9 mouse cellular contexts compared by ENCODE assay signal in the genomic region with DNA sequence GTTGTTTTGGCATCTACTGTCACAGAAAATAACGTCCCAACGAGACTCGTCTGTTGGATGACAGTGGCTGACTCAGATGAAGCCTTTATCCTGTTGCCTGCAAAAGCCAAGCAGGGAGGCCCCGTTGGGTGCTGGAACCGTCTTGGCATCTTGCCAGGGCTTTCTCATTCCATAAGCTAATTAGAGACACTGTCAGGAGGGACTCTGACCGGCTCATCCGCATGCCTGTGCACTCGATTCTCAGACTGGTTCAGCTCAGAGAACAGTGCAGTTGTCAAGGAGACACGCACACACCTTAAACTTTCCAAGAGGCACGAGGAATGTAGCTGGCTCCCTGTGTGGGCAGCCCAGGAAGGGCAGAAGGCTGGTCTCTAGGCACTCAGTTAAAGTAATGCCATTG.
A peak's percentile ranks its signal among the peaks of the same experiment; 100 is the strongest.
DNase-seq lines count a peak whose midpoint lies in the region; ATAC-seq and TF ChIP-seq lines count a peak whose summit lies in the region.
"Had no signal": no experiment of that assay in that cellular context is flagged by ENCODE, and none has a peak within 500 bp of the region (broad histone marks: within the 10 kb centered on the region; RNA-seq: fewer than 3 reads in every experiment).

No protein-coding gene starts in this region.

- H3K9ac ChIP-seq in forebrain, embryonic 14.5 days (ENCODE audit: low read length) = no peak overlapping the region
- no peak overlapping the region for H3K9ac ChIP-seq in forebrain, embryonic 16.5 days (replicated peaks; ENCODE audit: low read depth, low read length)
- no peak overlapping the region for H3K9ac ChIP-seq in hindbrain, embryonic 11.5 days (ENCODE audit: low read depth, low read length)
- H3K9ac ChIP-seq: liver, embryonic 15.5 days had no signal

- H3K4me1 ChIP-seq in forebrain, embryonic 14.5 days (ENCODE audit: control insufficient read depth, insufficient read depth, low read length) = peaks cover 5% of the 10 kb centered on the region; the same call in 1 of the 2 replicates
- peaks cover 13% of the 10 kb centered on the region for H3K4me1 ChIP-seq in forebrain, embryonic 16.5 days (replicated peaks; ENCODE audit: control insufficient read depth, insufficient read depth, low read length)
- peaks cover 15% of the 10 kb centered on the region for H3K4me1 ChIP-seq in hindbrain, embryonic 11.5 days (replicated peaks; ENCODE audit: control insufficient read depth, insufficient read depth, low read length)
- H3K4me1 ChIP-seq: liver, embryonic 15.5 days had no signal

- ATAC-seq in forebrain, embryonic 14.5 days = peak; percentile 26; the same call in 1 of the 2 replicates
- no peak for ATAC-seq in forebrain, embryonic 16.5 days
- ATAC-seq in Patski = peak; percentile 69
- no peak for ATAC-seq in hindbrain, embryonic 11.5 days (ENCODE audit: low FRiP score)
- ATAC-seq in erythroid progenitor cell, adult 5-6 weeks (replicated peaks; ENCODE audit: low FRiP score, poor library complexity, severe bottlenecking) = no peak

- CTCF ChIA-PET in Patski (lab: Charles Lee) = no interaction called here

- DNase-seq in forebrain, embryonic 14.5 days (ENCODE audit: low spot score) = peak; percentile 78
- DNase-seq in Patski (ENCODE audit: low read depth, low spot score) = peak; percentile 87
- peak; percentile 42 for DNase-seq in hindbrain, embryonic 11.5 days (ENCODE audit: low spot score)
- DNase-seq in left cerebral cortex, postnatal 10 days (ENCODE audit: extremely low spot score in 1 of 2, low spot score in 2 of 2) = peak; percentile 28 to 75
- DNase-seq in right cerebral cortex, postnatal 10 days (ENCODE audit: low spot score in 2 of 2) = peak; percentile 58 to 68
- no peak for DNase-seq in cerebellum, adult 11 months

- in situ Hi-C loops in Patski (cut with MboI; ENCODE audit: low pct_unique_long_range_greater_than_20kb) = no loop called here

- intact Hi-C loops in left cerebral cortex, postnatal 10 days (cut with DNase I) = no loop called here

- no peaks in the 10 kb centered on the region for H3K36me3 ChIP-seq in forebrain, embryonic 14.5 days (ENCODE audit: control insufficient read depth, insufficient read depth, low read length)
- H3K36me3 ChIP-seq in forebrain, embryonic 16.5 days (ENCODE audit: control insufficient read depth, insufficient read depth) = no peaks in the 10 kb centered on the region
- no peaks in the 10 kb centered on the region for H3K36me3 ChIP-seq in hindbrain, embryonic 11.5 days (ENCODE audit: control insufficient read depth, insufficient read depth, low read length)
- H3K36me3 ChIP-seq: liver, embryonic 15.5 days had no signal

- no peak for TF ChIP-seq CTCF in Patski (IDR thresholded peaks at IDR 0.05)

- H3K27ac ChIP-seq in forebrain, embryonic 14.5 days (ENCODE audit: low read depth, low read length) = no peak overlapping the region
- no peak overlapping the region for H3K27ac ChIP-seq in forebrain, embryonic 16.5 days (ENCODE audit: low read length)
- H3K27ac ChIP-seq in hindbrain, embryonic 11.5 days (ENCODE audit: low read depth, low read length) = peak overlapping the region; percentile 30
- H3K27ac ChIP-seq: liver, embryonic 15.5 days had no signal

- POLR2A ChIA-PET in Patski (lab: Charles Lee) = no interaction called here

- H3K27me3 ChIP-seq in forebrain, embryonic 14.5 days (replicated peaks; ENCODE audit: control insufficient read depth, insufficient read depth, low read length) = no peaks in the 10 kb centered on the region
- no peaks in the 10 kb centered on the region for H3K27me3 ChIP-seq in forebrain, embryonic 16.5 days (replicated peaks; ENCODE audit: control insufficient read depth, insufficient read depth, low read length)
- H3K27me3 ChIP-seq in Patski = peaks cover 3% of the 10 kb centered on the region
- peaks cover 5% of the 10 kb centered on the region; the same call in 1 of the 2 replicates for H3K27me3 ChIP-seq in hindbrain, embryonic 11.5 days (ENCODE audit: control insufficient read depth, insufficient read depth, low read length)
- H3K27me3 ChIP-seq: liver, embryonic 15.5 days had no signal

- no peaks in the 10 kb centered on the region for H3K9me3 ChIP-seq in forebrain, embryonic 14.5 days (replicated peaks; ENCODE audit: control insufficient read depth, low read length)
- H3K9me3 ChIP-seq in forebrain, embryonic 16.5 days (ENCODE audit: control insufficient read depth, low read length) = no peaks in the 10 kb centered on the region
- no peaks in the 10 kb centered on the region for H3K9me3 ChIP-seq in hindbrain, embryonic 11.5 days (ENCODE audit: control insufficient read depth, low read length)
- H3K9me3 ChIP-seq: liver, embryonic 15.5 days had no signal

- whole genome bisulfite sequencing in forebrain, embryonic 14.5 days = 19% methylated on average over 10 of the region's 10 CpGs
- WGBS in forebrain, embryonic 16.5 days = 16% methylated on average over 10 of the region's 10 CpGs
- 63% methylated on average over 10 of the region's 10 CpGs for WGBS in hindbrain, embryonic 11.5 days

- no peak overlapping the region for H3K4me3 ChIP-seq in forebrain, embryonic 14.5 days (ENCODE audit: low read depth, low read length)
- no peak overlapping the region for H3K4me3 ChIP-seq in forebrain, embryonic 16.5 days (replicated peaks; ENCODE audit: low read length)
- no peak overlapping the region for H3K4me3 ChIP-seq in hindbrain, embryonic 11.5 days (ENCODE audit: low read depth, low read length)
- H3K4me3 ChIP-seq: liver, embryonic 15.5 days had no signal

- H3K4me2 ChIP-seq in forebrain, embryonic 14.5 days (ENCODE audit: low read length) = no peak overlapping the region
- no peak overlapping the region for H3K4me2 ChIP-seq in forebrain, embryonic 16.5 days (ENCODE audit: low read length)
- no peak overlapping the region for H3K4me2 ChIP-seq in hindbrain, embryonic 11.5 days (replicated peaks; ENCODE audit: low read depth, low read length)
- H3K4me2 ChIP-seq: liver, embryonic 15.5 days had no signal

Comparison
In these comparisons a context has a peak if more than half of its experiments do, and no peak if none do; other contexts are left out.
1. ATAC-seq: peak in forebrain, embryonic 14.5 days (single experiment) and Patski (single experiment); none in forebrain, embryonic 16.5 days (single experiment), hindbrain, embryonic 11.5 days (single experiment) and erythroid progenitor cell, adult 5-6 weeks (single experiment).